Mouse (Mus musculus) kidney, postnatal 14 days (tissue): Measurements from ENCODE around the gene Vps45.
"Not testable (repeated sequence)": the region's sequence is repeated elsewhere in the genome, so short reads cannot be mapped to it uniquely, and the experiment has no call there.

ENCODE experiments used
- DNase-seq: peaks from one replicate; pipeline ENCODE4 v3.0.0; 2022; ENCODE audit warnings: mixed read lengths

Gene Vps45

DNA sequence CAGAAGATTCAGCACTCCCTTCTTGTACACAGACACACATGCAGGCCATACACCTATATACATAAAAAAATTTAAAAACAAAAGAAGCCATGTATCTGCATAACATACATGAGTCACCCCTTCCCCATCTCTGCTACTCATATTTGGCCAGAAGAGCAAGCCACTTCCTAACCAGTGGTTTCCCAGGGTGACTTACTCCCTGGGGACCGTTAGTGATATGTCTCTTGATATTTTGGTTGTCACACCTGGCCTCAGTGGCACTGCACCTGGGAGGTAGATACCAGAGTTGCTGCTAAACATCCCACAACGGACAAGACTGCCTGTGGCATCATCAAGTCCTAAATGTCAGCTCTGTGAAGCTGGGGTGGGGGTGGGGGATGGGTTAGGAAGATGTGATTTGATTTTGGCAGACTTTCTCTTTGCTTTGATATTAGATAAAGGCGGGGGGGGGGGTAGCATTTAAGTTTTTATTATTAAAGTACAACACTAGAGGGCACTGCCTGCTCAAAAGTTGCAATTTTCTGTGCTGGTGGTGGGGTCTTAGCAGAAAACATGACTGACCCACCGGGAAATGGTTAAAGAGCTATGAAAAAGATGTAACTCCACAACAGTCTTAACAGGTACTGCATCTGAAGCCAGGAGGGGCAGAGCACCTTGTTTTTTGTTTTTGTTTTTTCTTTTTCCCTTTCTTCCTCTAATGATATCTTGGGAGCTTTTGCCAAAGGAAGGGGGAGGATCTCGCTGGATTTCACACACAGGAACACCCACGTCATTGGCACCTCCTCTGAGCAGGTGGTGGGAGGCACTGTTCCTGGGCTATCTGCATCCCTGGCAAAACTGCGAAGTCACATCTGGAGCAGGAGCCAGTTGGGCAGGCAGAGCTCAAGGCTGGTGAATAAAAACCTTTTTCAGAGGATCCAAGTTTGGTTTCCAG lies 92.5 kb downstream of the Vps45 start:
- DNase-seq = peak; percentile 33

- DNase-seq = no peak
These were observed 94.6 kb downstream of the Vps45 start for GRCm38 (mm10) chr3:95963681-95964080.

DNA sequence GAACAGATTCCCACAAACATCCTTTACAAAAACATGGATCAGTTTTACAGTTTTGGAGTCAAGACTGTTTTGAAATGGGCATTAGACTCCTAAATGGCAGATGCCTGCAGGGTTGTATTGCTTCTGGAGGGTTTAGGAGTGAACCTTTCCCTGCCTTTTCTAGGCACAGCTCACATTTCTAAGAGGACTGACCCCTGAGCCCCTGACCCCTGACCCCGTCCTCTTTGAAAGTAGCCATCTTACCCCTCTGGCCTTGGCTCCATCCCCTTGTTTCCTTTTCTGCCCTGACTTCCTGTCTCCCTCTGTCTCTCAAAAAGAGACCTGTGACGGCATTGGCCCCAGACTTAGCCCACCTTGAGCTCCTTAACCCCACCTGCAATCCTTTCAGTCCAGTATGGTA lies 95.0 kb downstream of the Vps45 start:
- no peak for DNase-seq

DNA sequence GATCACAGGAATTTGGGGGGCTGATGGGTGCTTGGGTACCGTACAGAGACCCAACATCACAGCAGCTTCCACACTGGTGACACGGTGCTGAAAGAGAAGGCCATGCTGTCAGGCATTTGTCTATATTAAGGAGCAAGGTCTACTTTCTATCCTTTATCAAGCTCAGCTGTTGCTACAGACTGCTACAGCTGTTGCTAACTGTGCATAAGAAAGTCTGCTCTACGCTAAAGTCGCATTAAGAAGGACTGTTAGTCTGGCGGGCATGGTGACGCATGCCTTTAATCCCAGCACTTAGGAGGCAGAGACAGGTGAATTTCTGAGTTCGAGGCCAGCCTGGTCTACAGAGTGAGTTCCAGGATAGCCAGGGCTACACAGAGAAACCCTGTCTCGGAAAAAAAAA lies 96.1 kb downstream of the Vps45 start:
- DNase-seq = not testable (repeated sequence)

GRCm38 (mm10) chr3:95959807-95960206 lies 98.5 kb downstream of the Vps45 start:
- DNase-seq = no peak

DNA sequence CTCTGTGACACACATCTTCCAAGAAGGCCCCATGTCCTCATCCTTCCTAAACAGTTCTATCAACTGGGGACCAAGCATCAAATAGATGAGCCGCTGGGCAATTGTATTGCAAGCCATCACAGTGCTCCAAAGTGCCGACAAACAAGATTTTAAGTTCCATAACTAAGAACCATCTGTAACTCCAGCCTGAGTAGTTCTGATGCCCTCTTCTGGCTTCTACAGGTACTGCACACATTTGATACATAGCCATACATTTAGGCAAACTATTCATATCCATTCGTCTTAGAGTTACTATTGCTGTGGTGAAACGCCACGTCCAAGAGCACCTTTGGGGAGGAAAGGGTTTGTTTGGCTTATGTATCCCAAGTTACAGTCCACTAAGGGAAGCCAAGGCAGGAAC lies 99.2 kb downstream of the Vps45 start:
- peak; percentile 34 for DNase-seq

DNA sequence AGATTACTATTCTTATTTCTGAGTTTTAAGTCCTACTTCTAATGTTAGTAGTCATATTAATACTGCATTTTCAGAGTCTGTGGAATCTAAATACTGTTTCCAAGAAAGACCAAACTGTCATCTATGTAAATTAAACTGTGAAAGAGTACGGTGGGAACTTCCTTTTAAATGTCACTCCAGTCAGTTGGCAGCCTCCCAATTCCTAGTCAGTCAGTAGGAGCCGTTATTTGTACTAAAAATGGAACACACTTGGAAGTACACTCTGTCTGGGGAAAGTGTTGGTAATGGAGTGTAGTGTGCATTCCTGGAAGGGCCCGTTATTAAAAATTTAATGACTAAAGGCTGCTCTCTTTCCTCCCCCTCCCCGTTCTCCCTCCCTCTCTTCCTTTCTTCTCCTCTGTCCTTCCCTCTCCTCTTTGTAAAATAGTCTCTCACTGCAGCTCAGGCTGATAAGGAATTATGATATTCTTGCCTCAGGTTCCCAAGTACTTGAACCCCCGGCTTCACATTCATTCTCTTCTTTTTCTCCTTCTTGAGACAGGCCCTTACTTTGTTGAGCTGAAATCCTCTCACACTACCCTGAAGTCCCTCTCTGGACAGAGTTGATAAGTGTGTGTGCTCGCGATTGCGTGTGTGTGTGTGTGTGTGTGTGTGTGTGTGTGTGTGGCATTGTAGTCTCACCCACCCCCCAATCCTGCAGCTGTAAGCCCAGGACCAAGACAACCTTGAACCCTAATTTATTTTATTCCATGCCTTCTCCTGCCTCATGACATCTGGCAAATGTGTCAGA lies 100.7 kb downstream of the Vps45 start:
- DNase-seq = peak; percentile 53

GRCm38 (mm10) chr3:95955318-95955717 lies 102.9 kb downstream of the Vps45 start:
- DNase-seq = no peak

- not testable (repeated sequence) for DNase-seq
These were observed 103.6 kb downstream of the Vps45 start for GRCm38 (mm10) chr3:95954648-95955173.

GRCm38 (mm10) chr3:95953522-95953921 lies 104.7 kb downstream of the Vps45 start:
- DNase-seq = no peak

DNA sequence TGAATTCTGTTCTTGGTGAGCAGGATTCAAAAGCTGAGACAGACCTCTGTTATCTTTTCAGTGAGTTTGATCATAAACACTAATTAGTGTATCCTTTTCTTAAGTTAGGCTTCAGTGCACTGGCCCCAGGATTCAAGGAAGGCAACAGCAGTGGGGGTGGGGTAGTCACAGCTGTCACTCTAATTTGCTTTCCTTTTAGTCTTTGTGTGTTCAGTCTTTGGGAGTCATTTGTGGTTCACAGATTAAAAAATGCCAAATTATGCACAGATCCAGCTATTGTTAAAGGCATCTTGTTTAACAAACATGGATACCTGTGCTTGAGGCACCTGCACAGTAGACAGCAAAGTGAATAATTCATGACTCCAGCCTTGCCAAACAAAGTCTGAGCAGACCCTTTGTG lies 105.2 kb downstream of the Vps45 start:
- DNase-seq = no peak

GRCm38 (mm10) chr3:95951566-95951965 lies 106.7 kb downstream of the Vps45 start:
- not testable (repeated sequence) for DNase-seq

- DNase-seq = peak; percentile 94
These were observed 107.3 kb downstream of the Vps45 start for GRCm38 (mm10) chr3:95950763-95951551.
